Mouse (Mus musculus) CH12.LX (cell line): ENCODE data around the gene Os9. TPM values are rescaled to one million over a fixed set of nuclear protein-coding genes. Genes with fewer than 3 reads are reported as not detected.

ENCODE experiments used
- DNase-seq: peaks from one replicate; pipeline ENCODE4 v3.0.0-alpha.2; 2013; ENCODE audit errors: extremely low read depth
- H3K27ac ChIP-seq: 2 replicates; pipeline ENCODE4 v1.5.1; 2012; ENCODE audit warnings: low read depth, mild to moderate bottlenecking, control low read depth, moderate library complexity; ENCODE audit not compliant: insufficient read depth
- H3K27me3 ChIP-seq: replicated peaks from 2 replicates; pipeline ENCODE3; 2012; ENCODE audit warnings: inconsistent platforms
- H3K36me3 ChIP-seq, 2 experiments: replicated peaks in 1 of 2; 2 replicates each; pipeline versions ENCODE3 to v1.6.1; 2012; ENCODE audit warnings: inconsistent platforms in 1 of 2, low read length in 1 of 2, mild to moderate bottlenecking in 1 of 2, mixed read lengths in 1 of 2, moderate library complexity in 1 of 2; ENCODE audit not compliant: control insufficient read depth in 1 of 2, insufficient read depth in 1 of 2
- H3K4me1 ChIP-seq, 2 experiments: 2 replicates each; pipeline ENCODE4 v1.6.1; 2012; ENCODE audit warnings: inconsistent platforms in 1 of 2, moderate library complexity in 1 of 2; ENCODE audit not compliant: insufficient read depth in 2 of 2, control insufficient read depth in 1 of 2
- H3K4me2 ChIP-seq: 2 replicates; pipeline ENCODE4 v1.6.1; 2012; ENCODE audit warnings: low read depth, mild to moderate bottlenecking, control low read depth; ENCODE audit not compliant: poor library complexity, insufficient read depth, severe bottlenecking
- H3K4me3 ChIP-seq, 3 experiments: fragments of 150-350 bp in 1 of 3; sonication (generic) in 1 of 3; replicated peaks in 1 of 3; 2 replicates each; pipeline versions ENCODE3 to v1.5.1; 2011 to 2012; ENCODE audit warnings: low read depth in 2 of 3, low read length in 2 of 3, mild to moderate bottlenecking in 2 of 3, moderate library complexity in 2 of 3, control low read depth in 1 of 3, improper control_type of control experiment in 1 of 3, inconsistent platforms in 1 of 3, mixed read lengths in 1 of 3; ENCODE audit not compliant: poor library complexity in 1 of 3
- H3K79me2 ChIP-seq: replicated peaks from 2 replicates; pipeline ENCODE4 v1.6.1; 2012; ENCODE audit warnings: mild to moderate bottlenecking, moderate library complexity; ENCODE audit not compliant: control insufficient read depth, poor library complexity, insufficient read depth, severe bottlenecking; ENCODE audit errors: extremely low read depth
- H3K9ac ChIP-seq: 2 replicates; pipeline ENCODE4 v1.6.1; 2012; ENCODE audit warnings: low read depth, mild to moderate bottlenecking, control low read depth, moderate library complexity; ENCODE audit not compliant: insufficient read depth
- H3K9me3 ChIP-seq: replicated peaks from 2 replicates; pipeline ENCODE3; 2012; ENCODE audit warnings: low read length, inconsistent platforms, mixed read lengths
- BHLHE40 ChIP-seq: IDR thresholded peaks from 2 replicates; pipeline ENCODE4 v1.6.1; 2011; ENCODE audit warnings: mild to moderate bottlenecking, low read depth, low read length, improper control_type of control experiment
- E2F4 ChIP-seq: IDR thresholded peaks from 2 replicates; pipeline ENCODE4 v1.6.1; 2011; ENCODE audit warnings: low read depth, low read length, improper control_type of control experiment; ENCODE audit not compliant: insufficient replicate concordance
- JUND ChIP-seq: conservative IDR thresholded peaks from 2 replicates; pipeline ENCODE4 v1.6.1; 2011; ENCODE audit warnings: low read depth, low read length, improper control_type of control experiment
- MAZ ChIP-seq: IDR thresholded peaks from 2 replicates; pipeline ENCODE4 v1.6.1; 2012; ENCODE audit warnings: low read depth, mild to moderate bottlenecking, inconsistent platforms, low read length, improper control_type of control experiment, moderate library complexity
- MXI1 ChIP-seq: IDR thresholded peaks from 2 replicates; pipeline ENCODE4 v1.6.1; 2011; ENCODE audit warnings: mild to moderate bottlenecking, low read depth, low read length, improper control_type of control experiment
- NRF1 ChIP-seq: IDR thresholded peaks from 2 replicates; pipeline ENCODE4 v1.6.1; 2014; ENCODE audit warnings: low read depth, mild to moderate bottlenecking, inconsistent platforms, low read length, improper control_type of control experiment, moderate library complexity
- PAX5 ChIP-seq: IDR thresholded peaks from 2 replicates; pipeline ENCODE4 v1.6.1; 2012; ENCODE audit warnings: low read length, inconsistent platforms, mixed read lengths
- SIN3A ChIP-seq: IDR thresholded peaks from 2 replicates; pipeline ENCODE4 v1.6.1; 2012; ENCODE audit warnings: low read length, improper control_type of control experiment, inconsistent platforms
- SMC3 ChIP-seq: IDR thresholded peaks from 2 replicates; pipeline ENCODE4 v1.6.1; 2011; ENCODE audit warnings: low read depth, low read length, improper control_type of control experiment
- UBTF ChIP-seq: IDR thresholded peaks from 2 replicates; pipeline ENCODE4 v1.6.1; 2012; ENCODE audit warnings: low read depth, mild to moderate bottlenecking, inconsistent platforms, low read length, improper control_type of control experiment, moderate library complexity
- dilution Hi-C: fragments of 300-500 bp; cut with MboI; formaldehyde crosslinking; loops from 2 replicates; pipeline ENCODE4 v1.14.3; 2020; ENCODE audit warnings: low sequenced_read_pairs; ENCODE audit not compliant: extremely low pct_unique_long_range_greater_than_20kb, extremely low pct_ligation_motif_present
- in situ Hi-C: fragments of 300-500 bp; cut with MboI; formaldehyde crosslinking; loops from 3 replicates; pipeline ENCODE4 v1.14.3; 2019; ENCODE audit warnings: low sequenced_read_pairs, low pct_ligation_motif_present, low pct_unique_long_range_greater_than_20kb, mixed read lengths
- polyA plus RNA-seq: library from polyadenylated mRNA; unstranded; fragments of >175 nt; gene quantifications from 2 replicates; pipeline ENCODE4 v1.2.1, GENCODE M21; 2012; ENCODE audit warnings: low read depth; ENCODE audit not compliant: insufficient read length
- total RNA-seq, 2 experiments: library from RNA; depleted of rRNA; stranded (reverse); fragments of 300-350 nt in 1 of 2; fragments of >200 nt in 1 of 2; gene quantifications; 2 replicates each; pipeline ENCODE4 v1.2.3; 2012 to 2014

The Os9 gene
- total and polyA plus RNA-seq, 3 experiments, result 42.8 to 82.7 (median 61.9) TPM

DNA sequence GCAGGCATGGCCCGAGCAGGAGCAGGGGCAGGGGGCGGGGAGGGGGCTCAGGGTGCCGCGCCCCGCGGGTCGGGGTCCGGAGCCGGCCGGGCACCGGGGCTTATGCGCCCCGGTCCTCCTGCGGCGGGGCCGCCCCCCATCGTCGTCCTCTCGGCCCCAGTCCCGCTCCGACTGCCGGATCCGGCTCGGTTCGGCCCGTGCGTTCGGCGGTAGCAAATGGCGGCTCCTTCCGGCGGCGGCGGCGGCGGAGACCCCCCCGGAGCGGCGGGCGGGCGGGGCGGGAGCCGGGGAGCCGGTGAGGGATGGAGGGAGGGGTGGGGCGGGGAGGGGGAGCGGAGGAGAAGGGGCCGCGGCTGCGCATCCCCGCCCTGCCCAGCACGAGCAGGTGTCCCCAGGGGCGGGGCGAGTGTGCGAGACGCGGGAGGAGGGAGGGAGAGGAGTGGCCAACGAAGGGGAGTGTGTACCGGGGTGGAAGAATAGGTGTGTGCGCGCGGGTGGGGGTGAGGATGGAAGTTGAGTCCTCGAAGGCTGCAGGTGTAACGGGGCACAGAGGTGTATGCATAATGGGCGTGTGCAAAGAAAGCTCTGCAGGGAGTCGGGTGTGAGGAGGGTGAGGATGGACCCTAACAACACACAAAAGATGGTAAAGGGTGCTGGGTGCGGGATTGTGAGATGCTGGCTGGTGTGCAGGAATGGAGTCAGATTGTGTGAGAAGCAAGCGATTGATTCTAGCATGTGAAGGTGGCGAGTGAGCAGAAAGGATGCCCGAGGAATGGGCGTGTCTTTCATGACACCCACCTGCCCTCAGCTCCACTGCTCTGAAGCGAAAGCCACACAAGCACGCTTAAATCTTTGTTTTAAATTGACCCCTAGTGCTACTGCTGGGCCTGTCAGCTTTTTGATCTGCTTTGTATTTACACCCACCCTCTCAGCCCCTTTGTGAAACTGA, 60.7 kb downstream of the Os9 start, which contains the start of gene March9:
March9 (minus strand) TSS at position 217 of the 949 bp plus-strand sequence.
- peaks cover 16% of the 10 kb centered on the region for H3K79me2 ChIP-seq
- peak within 1 kb of the TSS; percentile 69 for H3K4me2 ChIP-seq
- H3K36me3 ChIP-seq, result peaks cover 20 to 22% of the 10 kb centered on the region in 2 experiments
- H3K9ac ChIP-seq, result peak within 1 kb of the TSS; percentile 91
- DNase-seq, result peak; percentile 48
- in situ Hi-C loops (no loop called here), dilution Hi-C loops (no loop called here)
- H3K9me3 ChIP-seq, result no peaks in the 10 kb centered on the region
- H3K4me3 ChIP-seq, result peak within 1 kb of the TSS; percentile 42 to 90 (median 58)
- peaks cover 14 to 45% of the 10 kb centered on the region in 2 experiments for H3K4me1 ChIP-seq
- no peak within 1 kb of the TSS for H3K27ac ChIP-seq
- peaks cover 37% of the 10 kb centered on the region for H3K27me3 ChIP-seq
- no peak for TF ChIP-seq JUND
- no peak for TF ChIP-seq PAX5
- TF ChIP-seq UBTF, result peak; percentile 11; the same call in 1 of the 2 replicates
- TF ChIP-seq NRF1, result peak; percentile 81
- peak; percentile 92 for TF ChIP-seq MAZ
- TF ChIP-seq BHLHE40, result peak; percentile 75
- no peak for TF ChIP-seq E2F4
- peak; percentile 69; the same call in 1 of the 2 replicates for TF ChIP-seq SIN3A
- peak; percentile 34; the same call in 1 of the 2 replicates for TF ChIP-seq MXI1
- TF ChIP-seq, all 38 proteins: peak for 6

DNA sequence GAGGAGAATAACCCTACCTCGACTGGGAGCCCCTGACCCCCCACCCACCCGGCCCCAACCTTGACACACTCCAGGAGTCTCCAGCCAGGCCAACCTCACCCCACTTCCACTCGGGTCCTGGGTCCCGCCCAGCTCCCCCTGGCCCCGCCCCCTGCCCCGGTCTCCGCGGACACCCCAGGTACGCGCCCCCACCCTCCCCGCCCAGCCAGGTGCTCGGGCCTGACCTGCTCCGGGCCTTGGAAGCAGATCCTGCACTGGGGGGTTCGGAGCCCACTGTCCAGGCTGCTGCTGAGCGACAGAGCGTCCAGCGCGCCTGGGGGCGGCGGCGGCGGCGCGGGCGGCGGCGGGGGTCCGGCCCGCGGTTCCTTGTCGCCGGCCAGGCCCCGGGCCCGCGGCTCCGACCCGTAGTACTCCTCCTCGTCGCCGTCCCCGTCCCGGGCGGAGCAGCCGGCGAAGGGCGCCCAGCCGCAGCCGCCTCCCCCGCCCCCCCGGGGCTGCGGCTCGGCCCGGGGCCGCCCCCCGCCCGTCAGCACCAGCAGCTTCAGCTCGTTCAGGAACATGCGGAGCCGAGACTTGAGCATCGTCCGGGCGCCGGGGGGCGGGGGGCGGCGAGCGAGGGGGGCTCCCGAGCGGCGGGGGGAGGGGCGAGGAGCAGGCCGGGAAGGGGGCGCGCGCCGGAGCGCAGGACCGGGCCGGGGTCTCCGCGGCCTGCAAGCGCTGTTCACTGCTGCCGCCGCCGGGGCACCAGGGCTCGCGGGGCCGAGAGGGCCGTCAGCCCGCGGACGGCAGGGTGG, 61.6 kb downstream of the Os9 start:
- TF ChIP-seq UBTF, result peak; percentile 25; the same call in 1 of the 2 replicates
- no peak for TF ChIP-seq SMC3
- Histone ChIP-seq H3K4me1 (peaks cover 12 to 40% of the 10 kb centered on the region in 2 experiments), H3K79me2 (peaks cover 8% of the 10 kb centered on the region), H3K27me3 (peaks cover 37% of the 10 kb centered on the region), H3K9me3 (no peaks in the 10 kb centered on the region), H3K36me3 (peaks cover 13 to 15% of the 10 kb centered on the region in 2 experiments), H3K4me3 (peak overlapping the region; percentile 42 to 90 (median 58)), H3K9ac (peak overlapping the region; percentile 91), H3K4me2 (peak overlapping the region; percentile 69), H3K27ac (no peak overlapping the region)
- dilution Hi-C loops, result no loop called here
- no peak for DNase-seq
- in situ Hi-C loops, result no loop called here
